Mouse (Mus musculus) testis, adult 2 months (tissue): Measurements from ENCODE around the gene Hspe1.

Experiments
- CTCF ChIP-seq: fragments of 200-500 bp; IDR thresholded peaks from 2 replicates; pipeline ENCODE4 v1.5.1; 2012; ENCODE audit warnings: low read depth, mild to moderate bottlenecking, inconsistent platforms, low read length, moderate library complexity; ENCODE audit not compliant: control insufficient read depth, insufficient read depth, insufficient replicate concordance
- POLR2A ChIP-seq: fragments of 200-500 bp; IDR thresholded peaks from 2 replicates; pipeline ENCODE4 v1.6.1; 2012; ENCODE audit warnings: low read depth, mild to moderate bottlenecking, inconsistent platforms, low read length, moderate library complexity; ENCODE audit not compliant: control insufficient read depth

- TF ChIP-seq CTCF, result no peak
- TF ChIP-seq POLR2A, result no peak
These were observed 47.9 kb downstream of the Hspe1 start for GRCm38 (mm10) chr1:55135846-55136245.
